Mouse (Mus musculus): ENCODE measurements around the gene Mob1a. TPM values are rescaled to one million over a fixed set of nuclear protein-coding genes. Genes with fewer than 3 reads are reported as not detected.
A peak's percentile ranks its signal among the peaks of the same experiment; 100 is the strongest.

The Mob1a gene
- polyA plus RNA-seq, 1 experiment: 43.1 TPM

GRCm38 (mm10) chr6:83352666-83353410 is 27.0 kb downstream of the Mob1a start:
- H3K4me3 ChIP-seq (ENCODE audit: insufficient read depth, low read depth, low read length): no peak overlapping the region
- H3K4me1 ChIP-seq (ENCODE audit: control insufficient read depth, insufficient read depth, insufficient read length, low read length): peaks cover 7% of the 10 kb centered on the region
- H3K27ac ChIP-seq (replicated peaks; ENCODE audit: low read depth, low read length): no peak overlapping the region

GRCm38 (mm10) chr6:83354856-83355781 is 29.3 kb downstream of the Mob1a start:
- peaks cover 4% of the 10 kb centered on the region for H3K4me1 ChIP-seq (ENCODE audit: control insufficient read depth, insufficient read depth, insufficient read length, low read length)
- H3K4me3 ChIP-seq (ENCODE audit: insufficient read depth, low read depth, low read length): no peak overlapping the region
- H3K27ac ChIP-seq (replicated peaks; ENCODE audit: low read depth, low read length): no peak overlapping the region

- H3K4me1 ChIP-seq (ENCODE audit: control insufficient read depth, insufficient read depth, insufficient read length, low read length): no peaks in the 10 kb centered on the region
- H3K4me3 ChIP-seq (ENCODE audit: insufficient read depth, low read depth, low read length): no peak overlapping the region
- H3K27ac ChIP-seq (replicated peaks; ENCODE audit: low read depth, low read length): no peak overlapping the region
These were observed 30.8 kb downstream of the Mob1a start for GRCm38 (mm10) chr6:83356569-83357138.

GRCm38 (mm10) chr6:83357436-83357835 is 31.6 kb downstream of the Mob1a start:
- Histone ChIP-seq H3K4me3 (ENCODE audit: insufficient read depth, low read depth, low read length) (no peak overlapping the region), H3K4me1 (ENCODE audit: control insufficient read depth, insufficient read depth, insufficient read length, low read length) (no peaks in the 10 kb centered on the region), H3K27ac (replicated peaks; ENCODE audit: low read depth, low read length) (no peak overlapping the region)

GRCm38 (mm10) chr6:83361523-83362248 is 35.9 kb downstream of the Mob1a start:
- Histone ChIP-seq H3K4me3 (ENCODE audit: insufficient read depth, low read depth, low read length) (no peak overlapping the region), H3K27ac (replicated peaks; ENCODE audit: low read depth, low read length) (no peak overlapping the region), H3K4me1 (ENCODE audit: control insufficient read depth, insufficient read depth, insufficient read length, low read length) (no peaks in the 10 kb centered on the region)

- H3K4me1 ChIP-seq (ENCODE audit: control insufficient read depth, insufficient read depth, insufficient read length, low read length): no peaks in the 10 kb centered on the region
- no peak overlapping the region for H3K4me3 ChIP-seq (ENCODE audit: insufficient read depth, low read depth, low read length)
- no peak overlapping the region for H3K27ac ChIP-seq (replicated peaks; ENCODE audit: low read depth, low read length)
These were observed 37.3 kb downstream of the Mob1a start for GRCm38 (mm10) chr6:83363075-83363474.

GRCm38 (mm10) chr6:83370316-83370965 is 44.6 kb downstream of the Mob1a start:
- Histone ChIP-seq H3K4me3 (ENCODE audit: insufficient read depth, low read depth, low read length) (no peak overlapping the region), H3K4me1 (ENCODE audit: control insufficient read depth, insufficient read depth, insufficient read length, low read length) (peaks cover 5% of the 10 kb centered on the region), H3K27ac (replicated peaks; ENCODE audit: low read depth, low read length) (no peak overlapping the region)

GRCm38 (mm10) chr6:83371350-83371749 is 45.5 kb downstream of the Mob1a start:
- Histone ChIP-seq H3K27ac (replicated peaks; ENCODE audit: low read depth, low read length) (no peak overlapping the region), H3K4me3 (ENCODE audit: insufficient read depth, low read depth, low read length) (no peak overlapping the region), H3K4me1 (ENCODE audit: control insufficient read depth, insufficient read depth, insufficient read length, low read length) (peaks cover 5% of the 10 kb centered on the region)

- Histone ChIP-seq H3K4me3 (ENCODE audit: insufficient read depth, low read depth, low read length) (no peak overlapping the region), H3K4me1 (ENCODE audit: control insufficient read depth, insufficient read depth, insufficient read length, low read length) (peaks cover 5% of the 10 kb centered on the region), H3K27ac (replicated peaks; ENCODE audit: low read depth, low read length) (peak overlapping the region; percentile 80)
These were observed 48.0 kb downstream of the Mob1a start for GRCm38 (mm10) chr6:83373704-83374300.

GRCm38 (mm10) chr6:83381510-83382491 is 56.0 kb downstream of the Mob1a start:
- H3K4me3 ChIP-seq (ENCODE audit: insufficient read depth, low read depth, low read length): no peak overlapping the region
- H3K27ac ChIP-seq (replicated peaks; ENCODE audit: low read depth, low read length): peak overlapping the region; percentile 67; the same call in 1 of the 2 replicates
- no peaks in the 10 kb centered on the region for H3K4me1 ChIP-seq (ENCODE audit: control insufficient read depth, insufficient read depth, insufficient read length, low read length)

- H3K4me3 ChIP-seq (ENCODE audit: insufficient read depth, low read depth, low read length): no peak overlapping the region
- H3K4me1 ChIP-seq (ENCODE audit: control insufficient read depth, insufficient read depth, insufficient read length, low read length): no peaks in the 10 kb centered on the region
- no peak overlapping the region for H3K27ac ChIP-seq (replicated peaks; ENCODE audit: low read depth, low read length)
These were observed 59.8 kb downstream of the Mob1a start for GRCm38 (mm10) chr6:83385569-83386090.

GRCm38 (mm10) chr6:83392166-83392780 is 66.5 kb downstream of the Mob1a start:
- no peak overlapping the region for H3K4me3 ChIP-seq (ENCODE audit: insufficient read depth, low read depth, low read length)
- H3K27ac ChIP-seq (replicated peaks; ENCODE audit: low read depth, low read length): no peak overlapping the region
- H3K4me1 ChIP-seq (ENCODE audit: control insufficient read depth, insufficient read depth, insufficient read length, low read length): peaks cover 2% of the 10 kb centered on the region; the same call in 1 of the 2 replicates

Data from brown adipose tissue, adult 24 weeks (tissue).